Mouse (Mus musculus) ovary, postnatal 10 days (tissue): Measurements from ENCODE around the gene Olfr827.

Experiments used
- DNase-seq: peaks from one replicate; pipeline ENCODE4 v3.0.0; 2022; ENCODE audit warnings: low spot score

Gene Olfr827

DNA sequence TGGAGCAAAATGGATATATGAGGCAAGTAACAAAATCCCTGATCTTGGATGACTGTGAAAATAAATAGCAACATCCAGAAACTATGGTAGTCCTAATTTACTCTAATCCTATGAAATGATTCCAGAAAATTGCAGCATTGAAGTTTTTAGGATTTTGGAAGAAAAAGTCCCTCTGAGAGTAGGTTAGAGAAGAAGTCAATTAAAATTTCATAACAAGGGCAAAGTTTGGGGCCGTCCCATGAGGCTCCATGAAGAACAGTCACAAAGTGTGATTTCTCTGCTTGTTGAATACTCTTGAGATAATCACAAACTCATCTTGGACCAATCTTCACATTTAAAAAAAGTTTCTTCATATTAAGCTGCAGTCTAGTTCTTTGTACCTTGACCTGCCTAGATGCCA lies at the start of gene Olfr827:
TSS of gene Olfr827 (minus strand) at position 101 of the 400 bp plus-strand sequence.
- no peak for DNase-seq

GRCm38 (mm10) chr10:130263203-130263602 lies 49.0 kb upstream of the Olfr827 start:
- no peak for DNase-seq

- DNase-seq: no peak
Observed at GRCm38 (mm10) chr10:130259483-130259882, 45.3 kb upstream of the Olfr827 start.

- no peak for DNase-seq
Observed at GRCm38 (mm10) chr10:130244271-130244670, 30.1 kb upstream of the Olfr827 start.

- no peak for DNase-seq
Observed at GRCm38 (mm10) chr10:130238318-130239209, 24.4 kb upstream of the Olfr827 start.

GRCm38 (mm10) chr10:130234576-130234975 lies 20.4 kb upstream of the Olfr827 start:
- DNase-seq: no peak

- no peak for DNase-seq
Observed at GRCm38 (mm10) chr10:130232117-130232516, 17.9 kb upstream of the Olfr827 start.

DNA sequence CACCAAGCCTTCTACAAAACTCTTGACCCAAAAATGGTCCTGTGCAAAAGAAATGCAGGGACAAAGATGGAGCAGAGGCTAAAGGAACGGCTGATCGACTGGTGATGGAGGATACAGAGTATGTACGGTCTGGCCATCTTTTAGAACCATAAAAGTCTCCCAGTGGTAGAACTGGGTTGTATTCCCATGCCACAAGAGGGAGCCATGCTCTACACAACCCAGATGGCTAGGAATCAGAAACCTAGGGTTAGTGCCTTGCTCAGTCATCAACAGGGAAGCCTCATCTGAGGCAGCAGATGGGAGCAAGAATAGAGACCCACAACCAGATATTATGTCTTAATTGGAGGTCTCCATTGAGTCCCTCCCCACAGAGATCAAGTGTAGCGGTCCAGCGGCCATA lies 15.4 kb upstream of the Olfr827 start:
- no peak for DNase-seq

- DNase-seq: no peak
Observed at GRCm38 (mm10) chr10:130228246-130228645, 14.0 kb upstream of the Olfr827 start.

- no peak for DNase-seq
Observed at GRCm38 (mm10) chr10:130225034-130225433, 10.8 kb upstream of the Olfr827 start.

DNA sequence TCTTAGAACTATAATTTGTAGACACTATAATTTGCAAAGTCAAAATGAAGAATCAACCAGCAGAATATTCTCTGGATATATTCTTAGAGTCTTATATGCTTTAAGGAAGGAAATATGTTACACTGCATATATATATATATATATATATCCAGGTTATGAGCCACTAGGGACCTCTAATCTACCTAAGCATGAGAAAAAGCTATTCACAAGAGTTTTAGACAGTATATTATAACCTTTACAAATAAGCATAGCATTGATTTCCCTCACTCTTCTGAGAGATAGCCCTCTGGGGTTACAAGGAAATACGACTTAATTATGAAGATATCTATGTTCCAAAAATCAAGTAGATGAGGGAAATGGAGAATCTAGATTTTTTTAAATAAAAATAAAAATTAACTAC lies 30.1 kb downstream of the Olfr827 start, which contains the start of gene Olfr826:
TSS of gene Olfr826 (minus strand) at position 101 of the 400 bp plus-strand sequence.
- DNase-seq: no peak

DNA sequence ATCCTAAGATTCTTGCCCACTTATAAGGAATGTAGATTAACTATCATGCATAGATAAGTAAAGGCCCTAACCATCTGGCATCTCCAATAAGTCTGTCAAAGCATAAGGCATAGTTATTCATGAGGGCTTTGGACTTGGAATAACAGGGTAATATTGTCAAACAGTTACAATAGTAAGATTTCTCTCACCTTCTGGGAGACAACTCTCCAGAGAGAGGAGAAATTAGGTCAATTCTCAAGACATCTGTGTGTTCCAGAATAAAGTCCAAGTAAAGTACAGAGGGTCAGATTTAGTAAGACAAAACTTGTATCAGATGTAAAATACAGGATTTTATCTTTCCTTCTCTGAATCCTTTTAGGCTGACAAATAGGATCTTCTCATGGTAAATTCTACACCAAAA lies 47.5 kb downstream of the Olfr827 start, which contains the start of gene Olfr825:
TSS of gene Olfr825 (minus strand) at position 101 of the 400 bp plus-strand sequence.
- no peak for DNase-seq

- DNase-seq: no peak
Observed at GRCm38 (mm10) chr10:130165196-130165595, 49.0 kb downstream of the Olfr827 start.
